Mouse (Mus musculus) ES-E14 (cell line): ENCODE results near the gene Ugt1a8. TPM values are rescaled to one million over a fixed set of nuclear protein-coding genes. Genes with fewer than 3 reads are reported as not detected.

Experiments used
- DNase-seq: peaks from one replicate; pipeline ENCODE4 v3.0.0-alpha.2; 2013; ENCODE audit warnings: low read depth, low spot score
- H3K27ac ChIP-seq: 2 replicates; pipeline ENCODE4 v1.5.1; 2012; ENCODE audit warnings: low read depth, mild to moderate bottlenecking, low read length, moderate library complexity, mixed read lengths; ENCODE audit not compliant: poor library complexity, insufficient read depth, severe bottlenecking
- H3K36me3 ChIP-seq: 2 replicates; pipeline ENCODE4 v1.6.1; 2012; ENCODE audit warnings: mild to moderate bottlenecking, low read length, moderate library complexity, mixed read lengths; ENCODE audit not compliant: control insufficient read depth, poor library complexity, insufficient read depth, severe bottlenecking
- H3K4me1 ChIP-seq, 2 experiments: fragments of 150-350 bp in 1 of 2; sonication (generic) in 1 of 2; 2 replicates each; pipeline ENCODE4 v1.6.1; 2012; ENCODE audit warnings: low read length in 2 of 2, mild to moderate bottlenecking in 1 of 2, mixed read lengths in 1 of 2; ENCODE audit not compliant: control insufficient read depth in 2 of 2, insufficient read depth in 2 of 2, poor library complexity in 1 of 2
- H3K4me3 ChIP-seq, 2 experiments: fragments of 150-350 bp in 1 of 2; sonication (generic) in 1 of 2; 2 replicates each; pipeline ENCODE4 v1.5.1; 2012; ENCODE audit warnings: low read length in 2 of 2, low read depth in 1 of 2, mild to moderate bottlenecking in 1 of 2, mixed read lengths in 1 of 2; ENCODE audit not compliant: insufficient read depth in 1 of 2, poor library complexity in 1 of 2, severe bottlenecking in 1 of 2
- H3K9ac ChIP-seq: 2 replicates; pipeline ENCODE4 v1.6.1; 2012; ENCODE audit warnings: low read depth, mild to moderate bottlenecking, low read length, mixed read lengths; ENCODE audit not compliant: poor library complexity, insufficient read depth, severe bottlenecking
- H3K9me3 ChIP-seq: fragments of 150-350 bp; sonication (generic); 2 replicates; pipeline ENCODE4 v1.6.1; 2012; ENCODE audit warnings: low read depth, mild to moderate bottlenecking, low read length; ENCODE audit not compliant: control insufficient read depth, insufficient read depth
- CHD2 ChIP-seq: IDR thresholded peaks from 2 replicates; pipeline ENCODE4 v1.6.1; 2014; ENCODE audit warnings: mild to moderate bottlenecking, low read depth, low read length, inconsistent platforms
- HCFC1 ChIP-seq: IDR thresholded peaks from 2 replicates; pipeline ENCODE4 v1.6.1; 2012; ENCODE audit warnings: low read length, inconsistent platforms, borderline replicate concordance; ENCODE audit not compliant: insufficient read depth
- MAFK ChIP-seq: IDR thresholded peaks from 2 replicates; pipeline ENCODE4 v1.6.1; 2014; ENCODE audit warnings: mild to moderate bottlenecking, low read depth, low read length, inconsistent platforms; ENCODE audit not compliant: insufficient read depth
- ZC3H11A ChIP-seq: IDR thresholded peaks from 2 replicates; pipeline ENCODE4 v1.6.1; 2012; ENCODE audit warnings: low read depth, mild to moderate bottlenecking, inconsistent platforms, low read length, borderline replicate concordance
- ZNF384 ChIP-seq: IDR thresholded peaks from 2 replicates; pipeline ENCODE4 v1.6.1; 2012; ENCODE audit warnings: low read depth, low read length, inconsistent platforms
- in situ Hi-C, 2 experiments: fragments of 600-800 bp; cut with MboI; formaldehyde crosslinking; loops; one replicate each; pipeline ENCODE4 v1.15.1; 2025; ENCODE audit warnings: low sequenced_read_pairs in 2 of 2, inconsistent platforms in 1 of 2; ENCODE audit not compliant: unreplicated experiment in 2 of 2
- total RNA-seq: library from RNA; depleted of rRNA; stranded (reverse); fragments of 300-350 nt; gene quantifications from 2 replicates; pipeline ENCODE4 v1.2.3, GENCODE M21; 2012

The Ugt1a8 gene
- total RNA-seq, 1 experiment: not detected

DNA sequence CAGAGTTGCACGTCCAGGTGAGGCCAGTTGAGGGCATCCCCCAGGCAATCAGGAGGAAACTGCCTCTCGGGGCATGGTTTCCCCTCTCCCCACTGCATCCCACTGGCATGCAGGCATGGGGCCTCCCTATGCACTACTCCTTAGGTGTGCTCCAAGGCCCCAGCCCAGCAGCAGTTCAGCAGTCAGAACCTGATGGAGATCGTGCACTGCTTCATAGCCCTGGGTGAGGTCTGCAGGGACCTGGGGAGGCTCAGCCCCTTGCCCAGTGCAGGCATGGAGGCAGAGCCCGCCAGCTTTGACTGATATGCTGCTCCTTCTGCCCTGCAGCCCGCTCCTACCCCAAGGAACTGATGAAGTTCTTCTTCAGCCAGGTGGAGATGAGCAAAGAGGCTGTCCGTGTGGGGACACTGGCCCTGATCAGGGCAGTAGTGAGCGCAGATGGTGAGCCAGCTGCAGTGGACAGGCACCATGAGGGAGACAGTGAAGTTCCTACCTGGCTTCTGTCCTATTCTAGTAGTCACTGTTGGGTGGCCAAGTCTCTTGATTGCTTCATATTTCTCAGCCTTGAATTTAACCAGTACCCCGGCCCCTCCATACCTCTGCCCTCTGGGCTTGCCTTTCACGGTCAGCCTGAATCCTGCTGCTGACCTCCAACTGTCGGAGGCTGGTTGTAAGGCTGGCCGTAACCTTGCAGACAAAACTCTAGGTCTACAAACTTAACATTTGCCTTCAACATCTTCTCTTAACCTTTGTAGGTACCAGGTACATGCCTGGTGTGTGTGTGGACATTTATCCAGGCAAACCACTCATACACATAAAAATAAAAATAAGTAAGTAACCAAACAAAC, 147.7 kb downstream of the Ugt1a8 start:
- no peak for TF ChIP-seq HCFC1
- no peak for TF ChIP-seq MAFK
- TF ChIP-seq ZC3H11A: no peak
- TF ChIP-seq ZNF384: no peak
- no peak for TF ChIP-seq CHD2
- in situ Hi-C loops: no loop called here
- Histone ChIP-seq H3K4me3 (no peak overlapping the region), H3K27ac (no peak overlapping the region; the same call in 1 of the 2 replicates), H3K9me3 (no peaks in the 10 kb centered on the region), H3K9ac (no peak overlapping the region), H3K36me3 (no peaks in the 10 kb centered on the region), H3K4me1 (no peaks in the 10 kb centered on the region)
- no peak for DNase-seq

DNA sequence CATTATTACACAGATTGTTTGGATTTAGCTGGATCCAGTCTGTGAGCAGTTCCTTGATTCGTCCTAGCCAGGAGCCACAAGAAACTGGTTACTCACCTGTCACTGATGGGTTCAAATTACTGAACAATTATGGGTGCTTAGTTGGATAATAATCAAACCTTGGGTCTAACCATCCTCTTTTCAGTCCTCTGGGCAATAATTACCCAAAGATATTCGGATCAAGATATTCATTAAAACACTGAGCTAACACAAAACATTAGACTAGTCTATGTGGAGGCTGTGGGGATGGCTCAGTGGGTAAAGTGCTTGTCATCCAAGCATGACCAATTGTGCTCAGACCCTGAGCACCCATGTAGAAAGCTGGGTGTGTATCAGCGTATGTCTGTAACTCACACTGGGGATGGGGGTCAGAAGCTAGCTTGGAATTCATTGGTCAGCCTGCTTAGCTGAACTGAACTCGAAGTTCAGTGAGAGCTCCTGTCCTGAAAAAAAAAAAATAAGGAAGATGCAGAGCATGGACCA, 148.3 kb downstream of the Ugt1a8 start:
- H3K27ac ChIP-seq: no peak overlapping the region
- no peaks in the 10 kb centered on the region for H3K9me3 ChIP-seq
- no peak for DNase-seq
- no peak overlapping the region for H3K4me3 ChIP-seq
- no peak for TF ChIP-seq ZC3H11A
- TF ChIP-seq HCFC1: no peak
- no peak for TF ChIP-seq MAFK
- TF ChIP-seq CHD2: no peak
- TF ChIP-seq ZNF384: no peak
- no peaks in the 10 kb centered on the region for H3K36me3 ChIP-seq
- in situ Hi-C loops: no loop called here
- no peak overlapping the region for H3K9ac ChIP-seq
- H3K4me1 ChIP-seq: no peaks in the 10 kb centered on the region

DNA sequence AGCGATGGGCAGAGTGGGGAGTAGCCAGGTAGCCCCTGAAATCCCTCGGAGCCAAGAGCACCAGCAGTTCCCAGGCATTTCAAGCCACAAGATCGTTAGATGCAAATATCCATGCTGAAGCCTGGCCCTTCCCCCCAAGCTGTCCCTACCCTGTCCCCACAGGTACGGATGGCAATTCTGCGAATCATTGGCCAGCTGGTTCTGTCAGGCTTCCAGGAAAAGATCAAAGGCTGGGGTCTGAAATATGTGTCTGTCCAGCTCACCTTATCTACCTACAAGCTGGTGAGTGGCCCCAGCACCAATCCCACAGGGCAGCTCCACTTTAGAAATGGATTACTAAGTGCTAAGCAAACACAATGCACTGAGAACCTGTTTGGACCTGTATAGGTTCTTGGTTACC, 149.7 kb downstream of the Ugt1a8 start:
- in situ Hi-C loops: no loop called here
- no peak for DNase-seq
- no peak overlapping the region for H3K9ac ChIP-seq
- no peaks in the 10 kb centered on the region for H3K36me3 ChIP-seq
- no peak overlapping the region for H3K27ac ChIP-seq
- no peak overlapping the region for H3K4me3 ChIP-seq
- no peaks in the 10 kb centered on the region for H3K9me3 ChIP-seq
- H3K4me1 ChIP-seq: no peaks in the 10 kb centered on the region
- TF ChIP-seq CHD2 (no peak), ZC3H11A (no peak), MAFK (no peak), HCFC1 (no peak), ZNF384 (no peak)

DNA sequence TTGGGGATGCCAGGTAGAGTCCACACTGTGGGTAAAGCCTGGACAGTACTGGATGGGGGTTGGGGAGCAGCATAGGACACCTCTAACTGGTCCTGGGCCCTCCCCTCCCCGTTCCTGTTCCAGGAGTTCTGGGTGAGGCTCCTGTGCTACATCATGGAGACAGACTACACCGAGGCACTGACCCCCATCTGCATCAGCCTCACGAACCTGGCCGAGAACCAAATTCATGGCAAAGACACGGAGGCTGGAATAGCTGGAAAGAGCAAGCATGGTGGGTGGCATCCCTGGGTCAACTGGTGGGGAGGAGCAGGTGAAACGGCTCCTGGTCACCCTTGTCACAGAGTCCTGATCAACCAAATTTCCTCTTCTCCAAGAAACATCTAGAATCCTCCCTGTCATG, 151.2 kb downstream of the Ugt1a8 start:
- in situ Hi-C loops: no loop called here
- no peaks in the 10 kb centered on the region for H3K36me3 ChIP-seq
- H3K9ac ChIP-seq: no peak overlapping the region
- no peaks in the 10 kb centered on the region for H3K4me1 ChIP-seq
- TF ChIP-seq CHD2: no peak
- no peak for TF ChIP-seq MAFK
- TF ChIP-seq ZNF384: no peak
- no peak for TF ChIP-seq ZC3H11A
- no peak for TF ChIP-seq HCFC1
- no peaks in the 10 kb centered on the region for H3K9me3 ChIP-seq
- no peak overlapping the region for H3K4me3 ChIP-seq
- no peak for DNase-seq
- no peak overlapping the region for H3K27ac ChIP-seq

DNA sequence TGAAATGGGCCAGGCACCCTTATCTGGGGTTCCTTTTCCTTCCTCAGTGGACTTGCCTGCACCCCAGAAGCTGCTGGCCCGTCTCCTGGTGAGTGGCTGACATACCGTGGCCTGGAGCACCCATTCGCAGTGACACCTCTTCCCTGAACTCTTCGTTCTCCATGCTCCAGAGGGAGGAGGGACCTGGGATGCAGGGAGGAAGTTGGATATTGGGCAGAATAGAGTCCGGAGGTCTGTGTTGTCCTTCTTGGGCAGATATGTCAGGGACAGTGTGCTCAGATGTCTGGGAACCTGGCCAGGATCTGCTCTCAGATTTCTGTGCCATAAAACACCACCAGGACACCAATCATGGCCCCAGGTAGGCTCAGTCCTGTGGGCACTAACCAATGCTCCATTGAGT, 152.5 kb downstream of the Ugt1a8 start:
- in situ Hi-C loops: no loop called here
- TF ChIP-seq ZC3H11A (no peak), HCFC1 (no peak)
- Histone ChIP-seq H3K9me3 (no peaks in the 10 kb centered on the region), H3K9ac (no peak overlapping the region), H3K4me1 (no peaks in the 10 kb centered on the region), H3K36me3 (no peaks in the 10 kb centered on the region), H3K27ac (no peak overlapping the region), H3K4me3 (no peak overlapping the region)
- no peak for DNase-seq
